Mouse (Mus musculus) kidney, postnatal 36 days (tissue): ENCODE results near the gene Spop.

ENCODE experiments used
- DNase-seq, 2 experiments: peaks; one replicate each; pipeline ENCODE4 v3.0.0; 2021 to 2022; ENCODE audit warnings: mixed read lengths in 2 of 2

Gene Spop

DNA sequence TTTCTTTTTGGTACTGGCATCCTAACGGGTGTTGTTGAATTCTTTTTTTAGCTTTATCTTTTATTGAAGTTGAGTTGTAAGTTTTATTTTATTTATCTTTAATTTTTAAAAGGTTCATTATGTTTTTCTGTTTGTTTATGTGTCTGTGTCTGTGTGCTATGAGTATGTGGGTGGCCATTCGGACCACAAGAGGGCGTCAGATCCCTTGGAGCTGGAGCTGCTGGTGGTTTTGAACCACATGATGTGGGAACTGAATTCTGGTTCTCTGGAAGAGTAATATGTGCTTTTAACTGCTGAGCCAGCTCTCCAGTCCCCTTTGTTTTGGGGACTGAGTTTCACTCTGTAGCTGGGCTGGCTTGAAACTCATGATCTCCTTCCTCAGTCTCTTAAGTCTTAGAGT, 9.6 kb downstream of the Spop start:
- DNase-seq = peak in 1 of 2 experiments; percentile 39

DNA sequence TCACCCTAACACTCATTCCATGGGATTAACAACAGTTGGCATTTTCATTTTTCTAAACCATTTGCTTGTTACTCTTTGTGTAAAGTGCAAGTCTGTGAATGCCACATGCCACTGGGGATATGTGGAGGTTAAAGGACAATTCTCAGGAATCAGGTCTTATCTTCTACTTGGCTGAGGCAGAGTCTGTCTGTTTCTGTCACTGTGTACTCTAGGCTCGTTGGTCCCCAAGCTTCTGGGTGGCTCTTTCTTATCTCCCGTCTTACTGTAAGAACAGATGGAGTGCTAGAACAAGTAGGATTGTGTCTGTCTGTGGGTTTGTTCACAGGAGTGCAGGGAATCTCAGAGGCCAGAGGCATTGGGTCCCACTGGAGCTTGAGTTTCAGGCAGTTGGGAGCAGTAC, 17.5 kb downstream of the Spop start:
- no peak for DNase-seq

DNA sequence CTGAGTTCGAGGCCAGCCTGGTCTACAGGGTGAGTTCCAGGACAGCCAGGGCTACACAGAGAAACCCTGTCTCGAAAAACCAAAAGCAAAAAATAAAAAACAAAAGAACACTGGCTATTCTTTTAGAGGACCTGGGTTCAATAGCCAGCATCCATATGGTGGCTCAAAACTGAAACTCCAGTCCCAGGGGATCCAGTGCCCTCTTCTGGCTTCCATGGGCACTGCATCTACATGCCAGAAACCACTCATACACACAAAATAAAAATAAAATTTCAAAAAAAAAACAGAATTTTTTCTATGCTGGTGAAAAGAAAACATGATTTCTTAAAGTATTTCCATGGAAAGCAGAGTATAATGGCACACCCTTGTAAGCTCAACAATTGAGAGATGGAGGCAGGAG, 18.3 kb downstream of the Spop start:
- DNase-seq = peak in 1 of 2 experiments; percentile 64

DNA sequence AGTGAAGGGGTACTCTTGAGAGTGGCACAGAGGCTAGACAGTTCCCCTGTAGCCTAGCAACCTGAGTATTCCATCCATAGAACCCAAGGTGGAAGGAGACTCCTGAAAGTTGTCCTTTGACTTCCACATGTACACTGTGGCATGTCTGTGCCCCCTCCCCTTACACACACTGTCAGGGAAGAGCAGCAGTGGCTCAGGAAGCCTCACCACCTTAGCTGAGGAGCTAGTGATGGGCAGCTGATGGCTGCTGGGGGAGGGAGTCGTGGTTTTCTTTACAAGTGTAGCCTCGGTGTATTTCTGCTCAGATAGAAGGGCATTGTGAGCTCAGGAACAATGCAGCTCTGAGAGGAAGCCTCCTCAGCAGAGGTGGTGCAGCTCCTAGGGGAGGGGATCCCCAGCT, 31.5 kb downstream of the Spop start:
- DNase-seq = no peak

- no peak for DNase-seq
These were observed 32.9 kb downstream of the Spop start for GRCm38 (mm10) chr11:95446580-95447305.

- no peak for DNase-seq
These were observed 34.5 kb downstream of the Spop start for GRCm38 (mm10) chr11:95448346-95448745.

DNA sequence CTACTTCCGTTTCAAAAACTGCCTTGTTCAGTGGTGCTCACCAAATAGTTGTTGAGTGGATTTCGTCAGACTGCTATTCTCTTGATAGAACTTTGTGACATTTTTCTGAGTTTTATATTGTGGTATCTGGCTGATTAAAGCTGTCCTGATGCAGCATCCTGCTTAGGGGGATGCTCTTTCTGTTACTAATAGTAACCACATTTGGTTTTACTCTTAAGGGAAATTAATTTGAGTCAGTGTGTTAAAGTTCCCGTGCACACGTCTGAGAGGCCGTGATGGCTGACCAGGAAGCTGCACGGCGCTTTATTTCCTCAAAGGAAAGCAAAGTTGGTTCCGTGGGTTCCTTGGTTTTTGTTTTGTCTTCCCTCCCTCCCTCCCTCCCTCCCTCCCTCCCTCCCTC, 41.5 kb downstream of the Spop start:
- no peak for DNase-seq

DNA sequence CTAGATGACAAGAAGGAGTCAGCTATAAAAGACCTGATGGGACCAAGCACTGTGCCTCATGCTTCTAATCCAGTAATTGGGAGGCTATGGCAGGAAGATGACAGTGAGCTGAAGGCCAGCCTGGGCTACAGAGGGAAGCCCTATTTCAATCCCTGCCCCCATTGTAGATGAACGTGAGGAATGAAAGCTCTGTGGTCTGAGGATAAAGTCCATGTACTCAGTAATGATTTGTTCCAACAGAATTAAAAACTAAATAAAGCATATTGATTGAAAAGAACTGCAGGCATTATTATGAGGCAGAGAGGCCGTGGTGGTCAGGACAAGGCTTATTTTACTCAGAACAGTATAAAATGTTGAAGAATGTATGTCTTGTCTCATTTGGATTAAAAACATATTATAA, 47.0 kb downstream of the Spop start:
- no peak for DNase-seq

DNA sequence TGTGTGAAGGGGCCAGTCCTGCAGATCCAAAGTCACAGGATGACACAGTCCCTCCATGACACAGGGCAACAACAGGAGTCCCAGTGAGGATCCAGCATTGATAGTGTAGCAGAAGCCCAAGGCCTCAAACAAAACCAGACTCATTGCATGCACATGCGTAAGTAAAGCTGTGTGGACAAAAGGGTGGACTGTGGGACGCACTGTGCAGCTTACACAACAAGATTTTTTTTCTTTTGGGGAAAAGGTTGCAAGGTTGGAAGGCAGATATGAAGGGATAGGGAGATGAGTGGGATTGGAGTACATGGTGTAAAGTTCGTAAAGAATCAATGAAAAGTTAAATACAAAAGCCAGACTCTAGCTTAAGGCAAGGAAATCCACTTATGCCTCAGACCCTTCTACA, 48.3 kb downstream of the Spop start:
- DNase-seq = no peak

DNA sequence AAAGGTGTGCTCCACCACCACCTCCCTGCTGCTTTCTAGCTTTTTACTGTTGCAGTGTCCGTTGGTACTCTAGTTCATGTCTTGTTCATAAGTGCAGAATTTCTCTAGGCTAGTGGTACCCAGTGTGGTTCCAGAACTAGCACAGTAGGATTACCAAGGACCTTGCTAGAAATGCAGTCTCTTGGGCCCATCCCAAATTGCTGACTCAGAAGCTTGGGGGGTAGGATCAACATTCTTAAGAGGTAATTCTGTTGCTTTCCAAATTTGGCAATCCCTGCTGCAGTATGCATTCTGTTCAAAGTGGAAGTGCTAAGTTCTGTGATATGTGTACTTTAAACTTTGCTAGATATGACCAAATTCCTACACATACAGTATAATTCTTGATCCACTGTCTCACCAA, 53.9 kb downstream of the Spop start:
- no peak for DNase-seq

DNA sequence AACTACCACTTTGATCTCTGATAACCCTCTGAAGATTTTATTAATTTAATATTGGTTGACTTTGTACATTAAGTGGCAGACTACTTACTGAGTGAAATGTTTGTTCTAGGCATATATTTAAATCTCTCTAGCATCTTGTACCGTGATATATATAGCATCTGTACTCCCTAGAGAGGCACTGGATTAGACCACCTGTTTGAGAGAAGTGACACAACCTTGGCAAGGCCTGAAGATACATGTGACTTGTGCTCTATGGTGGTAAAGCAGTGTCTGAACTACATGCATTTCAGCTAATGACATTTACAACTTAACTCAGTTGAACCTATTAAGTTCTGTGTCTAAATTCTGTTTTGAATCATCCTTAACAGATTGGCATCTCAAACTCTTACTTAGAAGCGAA, 59.1 kb downstream of the Spop start:
- DNase-seq = no peak

- DNase-seq = no peak
These were observed 59.6 kb downstream of the Spop start for GRCm38 (mm10) chr11:95473456-95473855.

DNA sequence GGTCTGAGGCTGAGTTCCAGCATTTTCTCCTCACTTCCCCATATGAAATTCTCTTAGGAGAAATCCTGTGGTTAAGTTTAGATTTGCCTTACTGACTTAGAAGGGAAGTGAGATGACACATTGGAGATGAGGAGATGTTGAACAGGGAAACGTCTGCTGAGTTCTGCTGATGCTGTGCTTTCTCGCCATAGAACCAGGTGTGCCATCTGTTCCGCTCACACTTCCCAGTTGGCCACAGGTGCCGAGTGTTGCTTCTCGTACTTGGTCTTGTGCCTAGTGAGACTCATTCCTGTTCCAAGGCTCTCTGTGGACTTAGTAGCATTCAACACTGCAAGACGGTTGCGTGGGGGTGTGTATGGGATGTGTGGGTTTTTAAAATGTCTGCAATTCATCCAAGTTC, 62.4 kb downstream of the Spop start:
- no peak for DNase-seq

DNA sequence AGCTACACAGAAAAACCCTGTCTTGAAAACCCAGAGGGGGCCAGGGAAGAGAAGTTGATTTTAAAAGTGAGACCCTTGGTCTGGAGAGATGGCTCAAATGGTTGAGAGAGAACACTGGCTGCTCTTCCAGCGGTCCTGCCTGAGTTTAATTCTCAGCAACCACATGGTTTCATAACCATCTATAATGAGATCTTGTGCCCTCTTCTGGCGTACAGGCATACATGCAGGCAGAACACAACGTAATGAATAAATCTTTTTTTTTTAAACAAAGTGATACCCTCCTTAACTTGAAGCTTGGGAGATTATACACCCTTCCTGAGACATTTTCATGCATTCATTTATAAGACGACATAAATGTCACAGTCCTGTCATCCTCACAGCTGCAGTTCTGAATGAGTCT, 65.6 kb downstream of the Spop start:
- no peak for DNase-seq

DNA sequence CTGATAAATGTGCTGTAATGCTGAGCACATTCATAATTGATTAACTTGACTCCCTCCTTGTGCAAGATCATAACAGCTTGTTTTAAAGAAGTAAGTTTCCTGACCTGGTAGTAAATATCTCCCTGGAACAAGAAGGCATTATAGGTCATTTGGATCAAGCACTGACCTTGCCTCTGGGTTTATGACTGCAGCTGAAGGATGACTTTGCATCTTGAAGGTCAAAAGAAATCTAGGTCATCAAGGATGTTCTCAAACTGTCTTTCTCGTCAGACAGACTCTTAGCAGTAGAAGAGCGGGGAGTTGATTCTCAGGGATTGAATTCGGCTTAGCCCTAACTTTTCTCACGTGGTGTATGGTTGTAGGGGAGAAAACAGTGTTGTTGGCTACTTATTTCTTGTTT, 66.8 kb downstream of the Spop start:
- no peak for DNase-seq

GRCm38 (mm10) chr11:95485634-95486033, 71.8 kb downstream of the Spop start:
- no peak for DNase-seq

- no peak for DNase-seq
These were observed 73.4 kb downstream of the Spop start for GRCm38 (mm10) chr11:95487237-95487636.

DNA sequence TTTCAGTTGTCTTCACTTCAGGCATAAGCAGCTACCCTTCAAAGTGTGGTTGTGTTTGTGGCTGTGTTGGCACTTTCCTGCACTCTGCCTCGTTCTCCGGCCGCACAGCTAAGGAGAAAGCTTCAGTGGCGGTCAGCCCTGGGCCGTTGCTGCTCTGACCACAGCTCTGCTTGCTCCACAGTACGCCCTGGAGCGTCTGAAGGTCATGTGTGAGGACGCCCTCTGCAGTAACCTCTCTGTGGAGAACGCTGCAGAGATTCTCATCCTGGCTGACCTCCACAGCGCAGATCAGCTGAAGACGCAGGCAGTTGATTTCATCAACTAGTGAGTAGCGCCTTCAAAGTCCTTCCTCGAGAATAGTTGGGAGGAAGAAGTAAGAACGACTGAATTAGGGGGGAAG, 76.2 kb downstream of the Spop start:
- DNase-seq = peak in 1 of 2 experiments; percentile 25

- no peak for DNase-seq
These were observed 78.4 kb downstream of the Spop start for GRCm38 (mm10) chr11:95492256-95492655.

DNA sequence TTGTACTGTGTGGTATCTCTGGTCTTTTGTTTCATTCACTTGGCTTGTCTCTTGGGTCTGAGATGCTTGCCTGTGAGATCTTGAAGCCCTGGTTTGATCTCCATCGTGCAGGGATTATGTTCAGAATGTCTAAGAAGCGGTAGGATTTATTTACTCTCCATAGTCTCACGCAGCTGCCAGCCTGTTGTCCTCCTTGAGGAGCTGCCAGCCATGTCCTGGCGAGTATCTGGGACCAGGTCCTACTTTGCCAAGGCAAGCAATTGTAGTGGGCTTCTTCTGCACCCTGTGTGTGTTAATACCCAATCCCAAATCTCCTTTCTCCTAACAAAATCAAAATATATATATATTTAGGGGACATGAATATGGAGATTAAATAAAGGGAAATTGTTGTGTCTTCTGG, 79.1 kb downstream of the Spop start:
- DNase-seq = no peak

GRCm38 (mm10) chr11:95493950-95494349, 80.1 kb downstream of the Spop start:
- no peak for DNase-seq

DNA sequence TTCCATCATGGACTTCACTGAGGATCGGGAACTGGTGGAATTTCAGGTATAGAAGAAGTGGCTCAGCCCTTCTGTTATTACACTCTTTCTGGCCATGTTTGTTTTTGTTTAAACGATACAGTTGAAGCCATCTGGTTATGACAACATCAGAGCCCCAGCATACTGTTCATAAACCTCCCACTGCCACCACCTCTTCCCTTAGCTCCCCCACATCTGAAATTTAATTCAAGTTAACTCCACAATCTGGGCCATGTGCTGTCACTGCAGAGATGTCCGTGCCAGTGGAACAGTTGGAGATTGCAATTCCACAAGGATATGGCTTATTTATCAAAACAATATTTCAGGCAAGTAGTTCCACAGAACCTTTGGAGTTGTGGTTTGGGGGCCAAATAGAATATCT, 80.5 kb downstream of the Spop start:
- DNase-seq = no peak

DNA sequence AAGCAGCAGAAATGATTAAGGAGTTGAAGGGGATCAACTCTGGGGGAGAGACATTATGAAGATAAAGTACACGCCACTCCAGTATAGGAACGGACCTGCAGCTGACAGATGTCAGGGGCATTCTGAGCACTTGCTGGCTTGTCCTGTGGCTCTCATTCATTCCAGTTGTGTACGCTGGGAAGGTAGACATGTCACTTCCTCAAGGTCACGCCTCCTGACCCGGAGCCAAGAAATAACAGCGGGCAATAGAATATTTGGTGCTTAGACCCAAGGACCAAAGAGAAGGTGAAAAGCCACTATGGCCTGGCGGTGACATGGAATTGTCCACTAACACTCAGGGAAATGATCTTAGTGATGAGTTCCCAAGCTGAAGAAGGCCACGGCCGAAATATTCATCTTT, 82.0 kb downstream of the Spop start:
- DNase-seq = no peak

GRCm38 (mm10) chr11:95497921-95498320, 84.0 kb downstream of the Spop start:
- DNase-seq = no peak

DNA sequence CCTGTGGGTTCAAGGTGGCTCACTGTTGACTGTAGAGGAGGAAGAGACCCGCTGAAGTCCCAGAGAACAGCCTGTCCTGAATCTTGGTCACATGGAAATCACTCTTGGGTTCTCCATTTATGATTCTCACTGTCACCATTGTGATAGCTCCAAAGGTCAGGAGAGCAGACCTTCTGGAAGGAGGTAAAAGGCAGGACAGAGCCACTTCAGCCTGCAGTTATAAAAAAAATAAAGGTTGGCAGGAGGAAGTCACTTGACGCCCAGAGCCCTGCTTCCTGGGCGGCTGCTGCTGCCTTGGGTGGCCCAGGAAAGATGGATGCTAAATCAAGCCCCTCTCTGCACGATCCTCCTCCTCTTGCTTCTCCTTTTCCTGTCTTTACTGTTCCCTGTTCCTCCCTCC, 86.5 kb downstream of the Spop start:
- DNase-seq = no peak
